Mouse (Mus musculus): ENCODE results near the gene Bckdk.

DNA sequence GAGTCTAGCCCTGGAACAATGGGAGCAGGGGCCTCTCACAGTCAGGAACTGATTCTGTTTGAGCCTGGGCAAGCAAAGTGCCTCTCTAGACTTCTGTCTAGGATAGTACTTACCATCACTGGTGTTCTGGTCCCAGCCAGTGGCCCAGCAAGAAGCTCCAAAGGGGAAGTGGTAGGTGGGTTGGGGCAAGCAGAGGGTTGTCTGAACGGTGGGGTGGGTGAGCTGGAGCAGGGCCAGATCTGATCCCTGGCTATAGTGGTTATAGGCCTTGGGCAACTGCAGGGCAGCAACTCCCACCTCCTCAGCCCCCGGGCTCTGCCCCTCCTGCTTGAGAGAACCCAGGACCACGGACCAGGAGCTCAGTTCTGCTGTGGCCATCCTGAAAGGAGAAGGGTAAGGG is 15.1 kb upstream of the Bckdk start:
- no peak for TF ChIP-seq CTCF (conservative IDR thresholded peaks at IDR 0.05; ENCODE audit: low read length)
- no peak for TF ChIP-seq NANOG (IDR thresholded peaks at IDR 0.05; ENCODE audit: borderline replicate concordance, low read length)
- TF ChIP-seq POU5F1 (IDR thresholded peaks at IDR 0.05; ENCODE audit: borderline replicate concordance, low read length): no peak
